Mouse (Mus musculus) thymus, adult 2 months (tissue): ENCODE data around the gene Suox. TPM values are rescaled to one million over a fixed set of nuclear protein-coding genes. Genes with fewer than 3 reads are reported as not detected.

Experiments used
- DNase-seq: peaks from one replicate; pipeline ENCODE4 v3.0.0; 2021
- H3K27ac ChIP-seq: fragments of 200-500 bp; 2 replicates; pipeline ENCODE4 v1.5.1; 2012; ENCODE audit warnings: low read length, control low read depth; ENCODE audit not compliant: control insufficient read depth, insufficient read depth
- H3K27me3 ChIP-seq: fragments of 200-500 bp; 2 replicates; pipeline ENCODE4 v1.6.1; 2012; ENCODE audit warnings: mild to moderate bottlenecking, low read length, moderate library complexity, mixed read lengths; ENCODE audit not compliant: control insufficient read depth, insufficient read depth
- H3K36me3 ChIP-seq: fragments of 200-500 bp; 2 replicates; pipeline ENCODE4 v1.6.1; 2012; ENCODE audit warnings: mild to moderate bottlenecking, low read length, moderate library complexity; ENCODE audit not compliant: control insufficient read depth, insufficient read depth
- H3K4me1 ChIP-seq: fragments of 200-500 bp; replicated peaks from 2 replicates; pipeline ENCODE4 v1.6.1; 2012; ENCODE audit warnings: low read length; ENCODE audit not compliant: control insufficient read depth, insufficient read depth
- H3K4me3 ChIP-seq: fragments of 200-500 bp; 2 replicates; pipeline ENCODE4 v1.5.1; 2012; ENCODE audit warnings: mild to moderate bottlenecking, low read length, control low read depth, moderate library complexity; ENCODE audit not compliant: control insufficient read depth, insufficient read depth
- CTCF ChIP-seq: fragments of 200-500 bp; IDR thresholded peaks from 2 replicates; pipeline ENCODE4 v1.5.1; 2012; ENCODE audit warnings: mild to moderate bottlenecking, control low read depth, low read length, moderate library complexity, borderline replicate concordance; ENCODE audit not compliant: control insufficient read depth, poor library complexity, insufficient read depth; ENCODE audit errors: extremely low read depth
- POLR2A ChIP-seq: fragments of 200-500 bp; IDR thresholded peaks from 2 replicates; pipeline ENCODE4 v1.6.1; 2012; ENCODE audit warnings: mild to moderate bottlenecking, low read length, control low read depth, moderate library complexity; ENCODE audit not compliant: control insufficient read depth, poor library complexity, insufficient read depth; ENCODE audit errors: extremely low read depth
- WGBS: fragments of 180-500 bp; shearing (Covaris S2); methylation state at CpG from one replicate; pipeline ENCODE4 v1.1.7; 2018; 5-methylcytosine and 5-hydroxymethylcytosine counted together
- polyA plus RNA-seq: library from polyadenylated mRNA; depleted of rRNA; stranded (reverse); fragments of >200 nt; gene quantifications from 2 replicates; pipeline ENCODE4 v1.2.3, GENCODE M21; 2012

Suox gene
- polyA plus RNA-seq, 1 experiment = 21.3 TPM

DNA sequence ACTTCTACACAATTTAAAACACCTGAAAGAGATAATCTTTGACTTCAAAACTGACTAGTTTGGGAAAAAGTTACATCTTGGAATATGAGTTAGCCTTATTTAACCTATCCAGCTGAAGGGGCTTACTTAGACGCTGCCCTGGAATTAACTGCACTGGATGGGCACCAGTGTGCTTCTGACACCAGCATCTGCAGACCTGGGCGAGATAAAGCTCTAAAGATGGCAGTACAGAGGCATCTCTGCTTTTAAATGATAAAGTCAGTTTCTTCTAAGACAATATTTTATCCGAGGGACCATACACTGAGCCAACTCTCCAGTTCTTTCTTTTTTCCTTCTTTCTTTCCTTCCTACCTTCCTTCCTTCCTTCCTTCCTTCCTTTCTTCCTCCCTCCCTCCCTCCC lies 9.1 kb downstream of the Suox start:
- no peaks in the 10 kb centered on the region; the same call in 1 of the 2 replicates for H3K4me1 ChIP-seq
- WGBS = 92% methylated on average over 3 of the region's 3 CpGs
- no peak overlapping the region for H3K27ac ChIP-seq
- TF ChIP-seq CTCF = no peak
- no peaks in the 10 kb centered on the region for H3K36me3 ChIP-seq
- H3K27me3 ChIP-seq = no peaks in the 10 kb centered on the region
- H3K4me3 ChIP-seq = no peak overlapping the region
- no peak for DNase-seq

DNA sequence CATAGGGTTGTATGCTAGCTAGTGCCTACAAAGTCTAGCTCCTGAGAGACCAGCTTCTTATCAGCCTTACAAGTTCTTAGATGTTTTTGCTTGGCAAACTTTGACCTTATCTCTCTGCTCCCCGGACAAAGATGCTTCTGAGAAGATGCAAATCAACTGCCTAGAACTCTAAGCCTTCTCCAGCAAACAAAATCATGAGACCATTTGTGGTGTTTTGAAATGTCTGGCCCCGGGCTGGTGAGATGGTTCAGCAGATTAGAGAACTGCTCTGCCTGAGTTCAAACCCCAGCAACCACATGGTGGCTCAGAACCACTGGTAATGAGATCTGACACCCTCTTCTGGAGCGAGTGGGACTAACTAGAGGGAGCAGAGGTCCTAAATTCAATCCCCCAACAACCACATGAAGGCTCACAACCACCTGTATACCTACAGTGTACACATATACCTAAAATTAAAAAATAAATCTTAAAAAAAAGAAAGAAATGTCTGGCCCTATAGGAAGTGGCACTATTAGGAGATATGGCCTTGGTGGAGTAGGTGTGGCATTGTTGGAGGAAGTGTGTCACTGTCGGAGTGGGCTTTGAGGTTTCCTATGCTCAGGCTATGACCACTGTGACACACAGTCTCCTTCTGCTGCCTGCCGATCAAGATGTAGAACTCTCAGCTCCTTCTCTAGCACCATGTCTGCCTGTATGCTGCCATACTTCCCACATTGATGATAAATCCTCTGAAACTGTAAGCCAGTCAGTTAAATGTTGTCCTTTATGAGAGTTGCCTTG lies 10.2 kb downstream of the Suox start:
- TF ChIP-seq POLR2A (no peak), CTCF (no peak)
- H3K4me1 ChIP-seq = no peaks in the 10 kb centered on the region; the same call in 1 of the 2 replicates
- H3K27ac ChIP-seq = no peak overlapping the region
- H3K4me3 ChIP-seq = no peak overlapping the region
- DNase-seq = no peak
- no peaks in the 10 kb centered on the region for H3K27me3 ChIP-seq
- 17% methylated on average over 5 of the region's 5 CpGs for WGBS
- H3K36me3 ChIP-seq = no peaks in the 10 kb centered on the region

DNA sequence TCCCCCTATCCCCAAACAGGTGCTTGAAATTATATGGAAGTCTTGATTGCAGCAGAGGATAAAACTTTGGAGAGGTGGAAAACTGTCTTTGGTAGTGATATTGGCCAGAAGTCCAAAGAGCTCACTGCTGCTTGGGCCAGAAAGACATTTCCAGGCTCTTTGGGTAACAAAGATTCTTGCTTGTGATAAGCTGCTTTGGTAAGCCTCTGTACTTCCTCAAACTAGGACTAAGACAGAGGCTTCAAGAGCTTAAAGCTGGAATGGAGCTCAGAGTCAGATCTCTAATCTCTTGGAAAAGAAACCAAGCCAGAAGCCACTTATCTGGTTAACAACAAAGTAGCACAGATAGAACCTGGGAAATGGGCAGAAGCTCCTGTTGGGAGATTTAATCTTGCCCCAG lies 11.4 kb downstream of the Suox start:
- no peak overlapping the region for H3K4me3 ChIP-seq
- H3K27me3 ChIP-seq = no peaks in the 10 kb centered on the region
- H3K36me3 ChIP-seq = no peaks in the 10 kb centered on the region
- no peak overlapping the region for H3K27ac ChIP-seq
- H3K4me1 ChIP-seq = no peaks in the 10 kb centered on the region; the same call in 1 of the 2 replicates
- no peak for DNase-seq
- TF ChIP-seq CTCF = no peak
- TF ChIP-seq POLR2A = no peak

DNA sequence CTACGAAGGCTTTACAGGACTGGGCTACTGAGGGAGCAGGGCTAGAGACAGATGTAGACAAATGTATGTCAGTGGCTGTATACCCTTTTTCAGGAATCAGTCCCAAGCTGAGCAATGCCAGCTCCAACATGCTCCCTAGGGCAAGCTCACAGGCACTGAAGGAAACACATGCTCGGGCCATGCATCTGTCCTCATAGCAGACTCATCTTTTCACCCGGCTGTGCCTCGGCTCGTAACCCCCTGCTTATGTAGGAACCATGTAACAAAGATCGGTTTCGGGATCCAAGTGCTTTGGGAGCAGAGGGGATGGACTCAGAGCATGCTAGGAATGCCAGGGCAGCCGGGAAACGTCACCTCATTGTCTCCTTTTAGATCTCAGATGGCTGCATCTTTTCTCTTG lies 14.4 kb downstream of the Suox start:
- 80% methylated on average over 9 of the region's 9 CpGs for WGBS
- no peaks in the 10 kb centered on the region for H3K36me3 ChIP-seq
- no peaks in the 10 kb centered on the region for H3K27me3 ChIP-seq
- no peak overlapping the region for H3K4me3 ChIP-seq
- DNase-seq = no peak
- no peaks in the 10 kb centered on the region; the same call in 1 of the 2 replicates for H3K4me1 ChIP-seq
- no peak overlapping the region for H3K27ac ChIP-seq
- TF ChIP-seq POLR2A (no peak), CTCF (no peak)

DNA sequence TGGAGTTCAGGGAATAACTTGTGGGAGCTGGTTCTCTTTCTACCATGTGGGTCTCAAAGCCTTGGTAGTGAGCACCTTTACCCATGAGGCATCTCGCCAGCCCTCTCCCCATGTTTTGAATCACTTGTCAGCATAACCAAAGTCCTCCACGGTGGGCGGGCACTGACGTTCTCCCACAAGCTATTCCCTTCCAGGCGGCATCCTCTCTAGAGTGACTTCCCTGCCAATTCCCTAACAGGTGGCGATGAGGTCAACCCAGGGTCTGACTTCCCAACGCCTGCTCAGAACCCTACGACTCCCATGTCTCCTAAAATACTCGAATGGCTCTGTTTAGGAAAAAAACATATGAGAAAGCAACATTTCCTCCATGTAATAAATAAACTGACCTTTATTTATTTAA lies 16.0 kb downstream of the Suox start:
- H3K4me1 ChIP-seq = no peaks in the 10 kb centered on the region
- TF ChIP-seq POLR2A = no peak
- TF ChIP-seq CTCF = no peak
- H3K36me3 ChIP-seq = no peaks in the 10 kb centered on the region
- no peak for DNase-seq
- no peak overlapping the region for H3K4me3 ChIP-seq
- WGBS = 89% methylated on average over 9 of the region's 9 CpGs
- no peaks in the 10 kb centered on the region for H3K27me3 ChIP-seq
- no peak overlapping the region for H3K27ac ChIP-seq

DNA sequence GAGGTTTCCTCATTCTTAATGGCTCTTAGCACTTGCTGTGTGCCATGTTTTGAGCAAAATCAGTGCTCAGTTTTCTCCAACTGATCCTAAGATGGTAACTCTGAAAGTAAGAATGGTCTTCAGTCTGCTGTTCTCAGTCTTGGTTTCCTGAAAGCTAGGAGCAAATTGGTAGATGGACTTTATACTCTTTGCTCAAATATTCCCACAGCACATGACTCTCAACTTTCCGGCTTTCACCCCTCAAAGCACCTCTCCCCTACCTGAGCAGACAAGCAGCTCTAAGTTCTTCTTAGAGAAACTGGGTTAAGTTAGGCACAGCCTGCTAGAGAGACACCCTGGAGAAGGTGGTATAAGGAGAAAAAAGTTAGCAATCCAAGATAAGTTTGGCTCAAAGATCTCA lies 17.1 kb downstream of the Suox start:
- H3K27ac ChIP-seq = no peak overlapping the region

DNA sequence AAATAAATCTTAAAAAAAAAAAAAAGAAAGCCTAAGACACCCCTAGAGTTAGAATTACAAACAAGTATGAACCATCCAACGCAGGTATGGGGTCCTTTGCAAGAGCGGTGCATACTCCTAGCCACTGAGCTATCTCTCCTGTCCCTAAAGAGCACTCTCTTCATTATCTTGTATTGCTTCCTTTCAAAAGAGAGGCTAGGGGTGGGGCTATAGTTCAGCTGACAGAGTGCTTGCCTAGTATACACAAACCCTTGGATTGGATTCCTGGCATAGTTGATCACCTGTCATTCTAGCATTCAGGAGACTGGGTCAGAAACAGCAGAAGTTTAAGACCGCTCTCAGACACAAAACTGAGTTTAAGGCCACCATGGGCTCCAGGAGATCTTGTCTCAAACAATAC lies 18.6 kb downstream of the Suox start:
- TF ChIP-seq CTCF (no peak), POLR2A (no peak)
- WGBS = 88% methylated on average over 3 of the region's 3 CpGs
- Histone ChIP-seq H3K36me3 (no peaks in the 10 kb centered on the region), H3K27me3 (no peaks in the 10 kb centered on the region), H3K4me3 (no peak overlapping the region), H3K27ac (no peak overlapping the region), H3K4me1 (no peaks in the 10 kb centered on the region)
- no peak for DNase-seq

More for the DNA sequence above, 17.1 kb downstream of the Suox start:
- DNase-seq = no peak
- H3K4me1 ChIP-seq = no peaks in the 10 kb centered on the region
- TF ChIP-seq POLR2A (no peak), CTCF (no peak)
- H3K4me3 ChIP-seq = no peak overlapping the region
- no peaks in the 10 kb centered on the region for H3K27me3 ChIP-seq
- no peaks in the 10 kb centered on the region for H3K36me3 ChIP-seq
- 100% methylated on average over 1 of the region's 1 CpGs for WGBS
